Mouse (Mus musculus): ENCODE data around the gene Elmo1. TPM values are rescaled to one million over a fixed set of nuclear protein-coding genes. Genes with fewer than 3 reads are reported as not detected.

The Elmo1 gene
- polyA plus RNA-seq, 1 experiment = not detected

GRCm38 (mm10) chr13:20386462-20387141, 296.2 kb downstream of the Elmo1 start:
- Histone ChIP-seq H3K36me3 (ENCODE audit: control insufficient read depth, insufficient read depth) (no peaks in the 10 kb centered on the region), H3K4me3 (ENCODE audit: insufficient read depth, poor library complexity, severe bottlenecking) (no peak overlapping the region), H3K27me3 (ENCODE audit: control insufficient read depth, insufficient read depth, insufficient read length) (no peaks in the 10 kb centered on the region), H3ac (ENCODE audit: control insufficient read depth, insufficient read length, low read depth) (no peak overlapping the region), H3K79me2 (ENCODE audit: control insufficient read depth, insufficient read depth) (no peaks in the 10 kb centered on the region), H3K79me3 (ENCODE audit: low read depth) (no peaks in the 10 kb centered on the region)
- no peak for TF ChIP-seq CEBPB (IDR thresholded peaks at IDR 0.05; ENCODE audit: low read depth)
- TF ChIP-seq FOSL1 (IDR thresholded peaks at IDR 0.05; ENCODE audit: insufficient read depth, low read length, poor library complexity, severe bottlenecking) = no peak
- TF ChIP-seq CTCF (IDR thresholded peaks at IDR 0.05; ENCODE audit: control insufficient read depth, insufficient read depth, insufficient read length) = no peak
- no peak for TF ChIP-seq MYOD1 (IDR thresholded peaks at IDR 0.05; ENCODE audit: control insufficient read depth, insufficient read length, low read depth)
- TF ChIP-seq MAX (IDR thresholded peaks at IDR 0.05) = no peak

GRCm38 (mm10) chr13:20392824-20393598, 302.6 kb downstream of the Elmo1 start:
- no peaks in the 10 kb centered on the region for H3K79me2 ChIP-seq (ENCODE audit: control insufficient read depth, insufficient read depth)
- H3K4me3 ChIP-seq (ENCODE audit: insufficient read depth, poor library complexity, severe bottlenecking) = no peak overlapping the region
- no peak for TF ChIP-seq FOSL1 (IDR thresholded peaks at IDR 0.05; ENCODE audit: insufficient read depth, low read length, poor library complexity, severe bottlenecking)
- TF ChIP-seq MAX (IDR thresholded peaks at IDR 0.05) = no peak
- TF ChIP-seq CEBPB (IDR thresholded peaks at IDR 0.05; ENCODE audit: low read depth) = no peak
- TF ChIP-seq MYOD1 (IDR thresholded peaks at IDR 0.05; ENCODE audit: control insufficient read depth, insufficient read length, low read depth) = no peak
- TF ChIP-seq MYOG (IDR thresholded peaks at IDR 0.05; ENCODE audit: control insufficient read depth, extremely low read depth, insufficient read length) = no peak
- no peaks in the 10 kb centered on the region for H3K36me3 ChIP-seq (ENCODE audit: control insufficient read depth, insufficient read depth)
- H3ac ChIP-seq (ENCODE audit: control insufficient read depth, insufficient read length, low read depth) = no peak overlapping the region
- H3K79me3 ChIP-seq (ENCODE audit: low read depth) = no peaks in the 10 kb centered on the region
- H3K27me3 ChIP-seq (ENCODE audit: control insufficient read depth, insufficient read depth, insufficient read length) = no peaks in the 10 kb centered on the region

GRCm38 (mm10) chr13:20397744-20398143, 307.3 kb downstream of the Elmo1 start:
- no peaks in the 10 kb centered on the region for H3K79me2 ChIP-seq (ENCODE audit: control insufficient read depth, insufficient read depth)
- H3K36me3 ChIP-seq (ENCODE audit: control insufficient read depth, insufficient read depth) = no peaks in the 10 kb centered on the region
- no peak overlapping the region for H3K4me3 ChIP-seq (ENCODE audit: insufficient read depth, poor library complexity, severe bottlenecking)
- no peak for TF ChIP-seq CTCF (IDR thresholded peaks at IDR 0.05; ENCODE audit: control insufficient read depth, insufficient read depth, insufficient read length)
- TF ChIP-seq USF1 (IDR thresholded peaks at IDR 0.05; ENCODE audit: low read depth) = no peak
- no peak for TF ChIP-seq MAX (IDR thresholded peaks at IDR 0.05)
- no peak for TF ChIP-seq CEBPB (IDR thresholded peaks at IDR 0.05; ENCODE audit: low read depth)
- no peak for TF ChIP-seq MYOD1 (IDR thresholded peaks at IDR 0.05; ENCODE audit: control insufficient read depth, insufficient read length, low read depth)
- TF ChIP-seq FOSL1 (IDR thresholded peaks at IDR 0.05; ENCODE audit: insufficient read depth, low read length, poor library complexity, severe bottlenecking) = no peak
- no peak for TF ChIP-seq MYOG (IDR thresholded peaks at IDR 0.05; ENCODE audit: control insufficient read depth, extremely low read depth, insufficient read length)
- H3K79me3 ChIP-seq (ENCODE audit: low read depth) = no peaks in the 10 kb centered on the region
- H3ac ChIP-seq (ENCODE audit: control insufficient read depth, insufficient read length, low read depth) = no peak overlapping the region
- no peaks in the 10 kb centered on the region for H3K27me3 ChIP-seq (ENCODE audit: control insufficient read depth, insufficient read depth, insufficient read length)

- H3K27me3 ChIP-seq (ENCODE audit: control insufficient read depth, insufficient read depth, insufficient read length) = no peaks in the 10 kb centered on the region
- no peaks in the 10 kb centered on the region for H3K79me2 ChIP-seq (ENCODE audit: control insufficient read depth, insufficient read depth)
- TF ChIP-seq CTCF (IDR thresholded peaks at IDR 0.05; ENCODE audit: control insufficient read depth, insufficient read depth, insufficient read length) = no peak
- no peak for TF ChIP-seq MYOD1 (IDR thresholded peaks at IDR 0.05; ENCODE audit: control insufficient read depth, insufficient read length, low read depth)
- no peaks in the 10 kb centered on the region for H3K36me3 ChIP-seq (ENCODE audit: control insufficient read depth, insufficient read depth)
- H3K79me3 ChIP-seq (ENCODE audit: low read depth) = no peaks in the 10 kb centered on the region
- no peak overlapping the region for H3K4me3 ChIP-seq (ENCODE audit: insufficient read depth, poor library complexity, severe bottlenecking)
- no peak overlapping the region for H3ac ChIP-seq (ENCODE audit: control insufficient read depth, insufficient read length, low read depth)
Observed at GRCm38 (mm10) chr13:20398311-20398710, 307.9 kb downstream of the Elmo1 start.

GRCm38 (mm10) chr13:20404530-20404929, 314.1 kb downstream of the Elmo1 start:
- H3K79me2 ChIP-seq (ENCODE audit: control insufficient read depth, insufficient read depth) = no peaks in the 10 kb centered on the region
- no peaks in the 10 kb centered on the region for H3K79me3 ChIP-seq (ENCODE audit: low read depth)
- no peak overlapping the region for H3ac ChIP-seq (ENCODE audit: control insufficient read depth, insufficient read length, low read depth)
- H3K4me3 ChIP-seq (ENCODE audit: insufficient read depth, poor library complexity, severe bottlenecking) = no peak overlapping the region
- TF ChIP-seq MYOG (IDR thresholded peaks at IDR 0.05; ENCODE audit: control insufficient read depth, extremely low read depth, insufficient read length) (no peak), USF1 (IDR thresholded peaks at IDR 0.05; ENCODE audit: low read depth) (no peak), FOSL1 (IDR thresholded peaks at IDR 0.05; ENCODE audit: insufficient read depth, low read length, poor library complexity, severe bottlenecking) (no peak), MYOD1 (IDR thresholded peaks at IDR 0.05; ENCODE audit: control insufficient read depth, insufficient read length, low read depth) (no peak)
- no peaks in the 10 kb centered on the region for H3K27me3 ChIP-seq (ENCODE audit: control insufficient read depth, insufficient read depth, insufficient read length)
- H3K36me3 ChIP-seq (ENCODE audit: control insufficient read depth, insufficient read depth) = no peaks in the 10 kb centered on the region

Data from C2C12 (cell line).